Mouse (Mus musculus): ENCODE data around the gene Tmed6.
A peak's percentile ranks its signal among the peaks of the same experiment; 100 is the strongest.
"Not testable (repeated sequence)": the region's sequence is repeated elsewhere in the genome, so short reads cannot be mapped to it uniquely, and the experiment has no call there.

Gene Tmed6

GRCm38 (mm10) chr8:107065511-107066496 lies at the start of gene Tmed6:
Gene Tmed6, minus strand, starts transcription at chr8:107065644.
- DNase-seq, result no peak

- no peak for DNase-seq
These were observed 49.5 kb upstream of the Tmed6 start for GRCm38 (mm10) chr8:107115008-107115320.

- DNase-seq, result no peak
These were observed 48.9 kb upstream of the Tmed6 start for GRCm38 (mm10) chr8:107114150-107115007.

DNA sequence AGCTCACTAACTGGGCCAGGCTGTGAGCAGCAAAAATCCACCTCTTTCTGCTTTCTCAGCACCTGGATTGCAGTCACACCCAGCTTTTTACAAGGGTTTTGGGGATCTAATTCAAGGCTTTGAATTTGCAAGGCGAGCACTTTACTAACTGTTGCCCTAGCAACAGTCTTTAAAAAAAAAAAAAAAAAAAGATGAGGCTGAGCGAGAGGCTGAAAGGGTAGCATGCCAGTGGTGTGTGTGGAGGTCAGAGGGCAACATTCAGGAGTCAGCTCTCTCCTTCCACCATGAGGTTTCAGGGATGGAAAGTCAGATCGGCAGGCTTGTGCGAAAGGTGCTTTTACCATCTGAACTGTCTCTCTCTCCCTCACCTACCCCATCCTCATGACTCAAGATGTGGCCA lies 47.8 kb upstream of the Tmed6 start:
- no peak for DNase-seq

DNA sequence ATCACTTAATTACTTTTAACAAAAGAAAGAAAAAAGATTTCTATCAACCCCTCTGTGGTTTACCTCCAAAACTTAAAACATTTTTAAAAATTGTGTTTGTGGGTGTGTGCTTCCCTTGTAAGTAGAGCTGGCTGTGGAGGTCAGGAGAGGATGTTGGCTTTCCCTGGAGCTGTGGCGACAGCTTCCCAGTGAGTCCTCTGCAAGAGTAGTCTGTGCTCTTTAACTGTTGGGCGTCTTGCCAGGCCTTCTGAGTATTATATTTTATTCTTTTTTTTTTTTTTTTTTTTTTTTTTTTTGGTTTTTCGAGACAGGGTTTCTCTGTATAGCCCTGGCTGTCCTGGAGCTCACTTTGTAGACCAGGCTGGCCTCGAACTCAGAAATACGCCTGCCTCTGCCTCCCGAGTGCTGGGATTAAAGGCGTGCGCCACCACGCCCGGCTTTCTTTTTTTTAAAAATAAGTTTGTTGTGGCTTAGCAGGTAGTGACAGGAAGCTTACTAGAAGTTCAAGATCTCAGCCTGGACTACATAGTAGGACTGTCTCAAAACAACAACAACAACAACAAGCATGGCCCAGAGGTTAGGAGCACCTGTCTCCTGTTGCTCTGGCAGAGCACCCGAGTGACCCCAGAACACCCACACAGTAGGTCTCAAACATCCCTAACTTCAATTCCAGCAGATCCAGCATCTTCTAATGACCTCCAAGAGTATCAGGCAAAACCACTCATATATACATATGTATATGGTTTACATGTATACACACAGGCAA lies 46.1 kb upstream of the Tmed6 start:
- no peak for DNase-seq

DNA sequence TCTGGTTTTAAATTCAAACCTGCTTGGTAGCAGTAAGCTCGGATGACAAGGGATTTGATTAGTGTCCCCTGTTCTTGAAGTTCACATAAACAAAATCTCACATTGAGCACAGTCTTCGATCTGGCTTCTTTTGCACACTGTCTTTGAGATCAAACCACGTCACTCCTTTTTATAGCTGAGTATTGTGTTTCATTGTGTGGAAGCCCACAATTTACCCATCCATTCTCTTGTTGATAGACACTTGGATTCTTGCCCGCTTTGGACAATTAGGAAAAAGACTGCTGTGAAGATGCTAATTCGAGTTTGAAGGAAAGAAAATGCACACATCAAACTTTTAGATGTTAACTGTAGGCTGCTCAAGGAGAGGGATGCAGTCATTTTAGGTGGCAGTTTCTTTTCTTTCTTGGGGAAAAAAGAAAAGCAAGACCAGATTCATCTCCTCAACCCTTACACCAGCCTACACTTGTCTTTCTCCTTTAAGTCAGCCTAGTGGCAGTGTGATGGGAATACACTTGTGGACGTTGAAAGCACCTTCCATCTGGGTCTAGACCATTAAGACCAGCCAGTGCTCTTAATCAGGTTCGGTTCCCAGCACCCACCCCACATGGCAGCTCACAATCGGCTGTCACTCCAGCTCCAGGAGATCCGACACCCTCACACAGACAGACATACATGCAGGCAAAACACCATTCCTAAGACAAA lies 45.3 kb upstream of the Tmed6 start:
- no peak for DNase-seq

DNA sequence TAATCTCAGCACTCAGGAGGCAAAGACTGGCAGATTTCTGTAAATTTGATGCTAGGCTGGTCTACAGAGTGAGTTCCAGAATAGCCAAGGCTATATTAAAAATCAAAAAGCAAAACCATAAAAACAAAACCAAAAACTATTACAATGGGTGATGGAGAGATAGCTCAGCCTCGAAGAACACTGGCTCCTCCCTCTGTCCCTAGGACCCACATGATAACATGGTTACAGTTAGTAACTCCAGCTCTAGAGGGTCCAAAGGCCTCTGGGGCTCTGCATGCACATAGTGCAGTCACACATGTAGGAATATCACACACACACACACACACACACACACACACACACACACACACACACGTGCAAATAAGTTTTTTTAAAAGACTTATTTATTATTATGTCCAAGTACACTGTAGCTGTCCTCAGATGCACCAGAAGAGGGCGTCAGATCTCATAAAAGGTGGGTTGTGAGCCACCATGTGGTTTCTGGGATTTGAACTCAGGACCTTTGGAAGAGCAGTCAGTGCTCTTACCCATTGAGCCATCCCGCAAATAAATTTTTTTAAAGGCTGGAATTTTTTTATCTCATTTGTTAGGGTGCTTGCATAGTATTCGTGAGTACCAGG lies 44.5 kb upstream of the Tmed6 start:
- no peak for DNase-seq

DNA sequence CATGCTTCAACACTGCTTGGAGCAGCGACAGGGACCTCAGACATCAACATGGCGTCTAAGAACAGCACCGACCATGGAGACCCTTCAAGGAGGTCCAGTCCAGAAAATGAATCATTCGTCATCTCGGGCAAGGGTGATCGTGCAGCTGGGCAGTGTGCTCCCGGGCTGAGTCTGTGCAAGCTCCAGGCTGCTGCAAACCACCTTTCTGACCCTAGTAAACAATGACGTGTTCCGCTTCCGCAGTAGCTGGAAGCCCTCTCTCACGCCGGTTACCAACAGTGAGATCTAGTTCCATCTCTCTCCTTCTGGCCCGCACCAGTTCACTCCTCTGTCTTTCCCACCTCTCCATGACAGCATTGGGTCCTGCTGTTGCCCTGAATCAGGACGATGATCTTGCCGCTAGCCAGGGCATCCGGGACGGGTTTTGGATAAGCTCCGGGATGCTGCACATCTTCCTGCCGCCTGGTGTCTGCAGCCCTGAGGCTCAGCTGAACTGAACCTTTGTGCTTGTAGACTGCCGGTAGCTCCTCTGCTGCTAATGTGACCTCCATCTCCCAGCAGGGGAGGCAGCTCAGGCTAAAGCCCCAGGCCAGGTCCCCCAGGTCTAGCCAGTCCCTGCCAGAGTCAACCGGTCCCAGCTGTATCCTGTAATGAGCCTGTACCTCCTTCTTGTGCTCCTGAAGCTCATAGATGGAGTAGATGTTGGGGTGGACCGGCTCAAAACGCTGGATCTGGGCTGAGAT lies 43.7 kb upstream of the Tmed6 start:
- no peak for DNase-seq

DNA sequence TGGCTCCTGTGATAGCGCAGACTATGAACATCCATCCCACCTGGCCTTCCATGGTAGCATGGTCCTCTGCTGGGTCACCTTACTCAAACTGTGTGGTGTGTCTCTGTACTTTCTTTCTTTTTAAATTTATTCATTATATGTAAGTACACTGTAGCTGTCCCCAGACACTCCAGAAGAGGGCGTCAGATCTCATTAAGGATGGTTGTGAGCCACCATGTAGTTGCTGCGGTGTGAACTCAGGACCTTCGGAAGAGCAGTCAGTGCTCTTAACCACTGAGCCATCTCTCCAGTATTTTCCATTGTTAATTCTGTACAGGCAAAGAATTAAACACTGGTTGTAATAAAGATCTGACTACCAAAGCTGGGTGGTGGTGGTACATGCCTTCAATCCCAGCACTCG lies 42.6 kb upstream of the Tmed6 start:
- not testable (repeated sequence) for DNase-seq

- DNase-seq, result peak; percentile 37
These were observed 39.1 kb upstream of the Tmed6 start for GRCm38 (mm10) chr8:107104547-107104946.

DNA sequence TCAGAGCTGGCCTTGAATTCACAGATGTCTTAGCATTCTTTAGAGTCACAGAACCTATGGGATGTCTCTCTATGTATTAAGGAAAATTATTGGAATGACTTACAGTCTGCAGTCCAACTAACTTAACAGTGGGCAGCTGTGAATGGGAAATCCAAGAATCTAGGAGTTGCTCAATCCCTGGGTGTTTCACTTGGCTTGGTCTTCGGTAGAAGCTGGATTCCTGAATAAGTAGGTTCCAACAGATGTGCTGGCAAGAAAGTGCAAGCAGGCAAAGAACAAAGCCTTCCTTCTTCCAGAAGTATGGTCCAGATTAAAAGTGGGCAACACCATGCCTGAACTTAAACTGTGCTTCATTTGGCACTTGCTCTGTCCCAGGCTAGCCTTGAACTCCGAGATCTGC lies 35.2 kb upstream of the Tmed6 start:
- no peak for DNase-seq

GRCm38 (mm10) chr8:107096366-107097036 lies 31.1 kb upstream of the Tmed6 start, which contains the start of gene Terf2:
Gene Terf2, minus strand, starts transcription at chr8:107096547.
- peak; percentile 97 for DNase-seq

DNA sequence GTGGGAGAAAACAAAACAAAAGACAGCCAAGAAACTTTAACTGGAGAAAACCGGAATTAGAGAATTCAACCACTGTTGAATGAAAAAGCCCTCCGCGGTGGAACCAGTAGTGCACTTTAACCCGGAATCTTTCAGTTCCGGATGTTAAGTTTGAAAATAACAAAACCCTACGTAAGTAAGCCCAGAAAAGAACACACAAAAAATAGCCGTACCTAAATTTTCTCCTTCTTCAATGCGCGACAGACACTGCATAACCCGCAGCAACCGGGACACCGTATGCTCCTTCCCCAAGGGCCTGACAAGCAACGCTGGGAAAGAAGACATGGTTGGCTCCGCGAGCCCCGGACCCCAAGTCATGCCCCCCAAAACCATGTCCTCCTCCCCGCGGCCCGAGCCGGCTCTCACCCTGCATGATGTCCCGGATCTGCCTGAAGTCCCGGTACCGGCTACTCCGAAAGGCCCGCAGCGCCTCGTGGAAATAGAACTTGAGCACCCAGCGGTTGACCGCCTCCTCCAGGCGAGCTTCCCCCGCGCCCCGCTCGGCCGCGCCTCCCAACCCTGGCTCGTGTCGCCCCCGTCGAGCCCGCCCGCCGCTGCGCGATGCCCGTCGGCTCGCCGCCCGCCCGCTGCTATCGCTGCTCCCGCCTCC lies 30.4 kb upstream of the Tmed6 start:
- no peak for DNase-seq

DNA sequence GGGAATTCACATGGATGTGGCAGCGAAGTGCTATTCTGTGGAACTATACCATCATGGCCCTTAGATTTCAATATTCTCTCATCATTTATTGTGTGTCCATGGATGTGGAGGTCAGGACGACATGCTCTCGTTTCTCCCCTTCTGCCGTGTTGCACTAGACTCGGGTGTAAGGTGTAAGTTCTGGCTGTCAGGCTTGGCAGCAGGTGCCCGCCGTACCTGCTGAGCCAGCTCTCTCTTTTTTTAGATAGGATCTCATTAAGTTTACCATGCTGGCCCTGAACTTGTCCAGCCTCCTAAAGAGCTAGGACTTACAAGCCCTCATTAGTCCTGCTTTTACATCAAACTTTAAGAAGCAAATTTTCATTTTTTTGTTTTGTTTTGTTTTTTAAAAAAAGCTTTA lies 25.1 kb upstream of the Tmed6 start:
- DNase-seq, result no peak

DNA sequence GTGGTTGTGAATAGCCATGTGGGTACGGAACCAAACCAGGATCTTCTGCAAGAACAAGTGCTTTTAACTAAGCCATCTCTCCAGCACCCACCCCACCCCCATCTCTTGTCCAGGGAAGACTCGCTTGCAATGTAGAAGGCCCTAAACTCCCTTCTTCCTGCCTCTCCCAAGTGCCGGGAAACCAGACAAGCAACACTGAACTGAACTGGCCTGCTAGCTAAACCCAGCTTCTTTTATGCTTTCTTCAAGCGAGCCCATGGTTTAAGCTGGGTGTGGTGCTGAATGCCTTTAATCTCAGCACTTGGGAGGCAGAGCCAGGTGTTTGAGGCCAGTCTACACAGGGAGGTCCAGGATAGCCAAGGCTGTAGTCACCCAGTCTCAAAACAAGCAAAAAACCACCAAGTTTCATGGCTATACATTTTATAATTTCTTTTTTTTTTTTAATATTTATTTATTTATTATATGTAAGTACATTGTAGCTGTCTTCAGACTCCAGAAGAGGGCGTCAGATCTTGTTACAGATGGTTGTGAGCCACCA lies 23.2 kb upstream of the Tmed6 start:
- DNase-seq, result no peak

DNA sequence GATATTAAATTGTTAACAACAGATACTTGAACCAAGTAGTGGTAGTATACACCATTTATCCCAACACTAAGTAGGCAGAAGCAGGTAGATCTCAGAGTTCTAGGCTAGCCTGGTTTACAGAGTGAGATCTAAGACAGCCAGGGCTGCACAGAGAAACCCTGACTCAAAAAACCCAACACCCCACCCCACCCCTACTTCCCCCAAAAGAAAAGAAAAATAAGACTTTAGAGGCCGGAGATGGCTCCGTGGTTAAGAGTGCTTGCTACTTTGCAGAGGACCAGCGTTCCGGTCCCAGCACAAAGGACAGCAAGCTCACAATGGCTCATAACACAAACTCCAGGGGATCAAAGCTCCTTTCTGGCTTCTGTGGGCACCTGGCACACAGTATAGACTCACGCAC lies 20.6 kb upstream of the Tmed6 start:
- DNase-seq, result no peak

DNA sequence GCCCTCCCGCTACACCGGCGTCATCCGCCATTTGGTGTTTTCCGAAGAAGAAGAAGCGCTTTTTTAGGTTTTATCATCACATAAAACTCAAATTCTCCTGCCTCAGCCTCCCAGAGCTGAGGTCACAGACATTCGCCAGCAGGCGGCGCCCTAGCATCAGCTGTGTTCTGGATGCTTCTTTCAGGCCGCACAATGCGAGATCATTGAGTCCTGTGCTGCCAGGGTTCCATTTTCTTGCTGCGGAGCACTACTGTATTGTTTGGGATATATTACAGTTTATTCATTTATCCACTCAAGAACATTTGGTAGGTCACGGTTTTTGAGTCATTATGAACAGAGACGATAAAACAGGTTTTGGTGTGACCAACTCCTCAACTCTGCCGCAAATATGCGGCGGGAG lies 19.9 kb upstream of the Tmed6 start:
- no peak for DNase-seq

DNA sequence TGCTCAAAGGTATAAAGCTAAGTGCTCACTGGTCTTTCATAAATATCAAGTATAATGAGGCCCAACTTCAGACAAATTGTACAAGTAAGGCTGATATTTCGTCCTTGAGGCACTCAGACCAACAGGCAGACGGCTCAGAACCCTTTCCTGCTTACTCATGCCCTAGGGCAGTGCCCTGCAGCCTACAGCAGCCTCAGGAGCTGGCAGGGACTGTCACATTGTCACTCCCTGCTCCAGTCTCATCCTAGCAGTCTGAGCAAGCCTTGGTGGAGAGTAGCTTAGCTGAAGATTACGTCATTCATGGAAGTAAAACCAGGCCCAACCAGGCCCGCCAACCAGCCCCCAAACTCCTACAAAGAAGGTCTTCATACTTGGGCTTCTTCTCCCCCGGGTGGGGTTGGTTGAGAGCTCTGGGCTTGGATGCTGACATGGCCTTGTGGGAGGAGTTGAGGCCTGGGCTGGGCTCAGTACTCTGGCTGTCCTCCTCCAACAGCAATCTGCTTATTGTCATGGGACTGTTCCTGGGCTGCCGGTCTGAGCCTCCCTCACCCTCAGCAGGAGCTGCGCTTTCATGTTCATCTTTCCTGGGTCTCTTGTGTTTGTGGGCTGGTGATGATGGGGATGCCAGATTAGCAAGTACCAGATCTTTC lies 10.9 kb upstream of the Tmed6 start:
- no peak for DNase-seq

GRCm38 (mm10) chr8:107074128-107074527 lies 8.7 kb upstream of the Tmed6 start:
- DNase-seq, result no peak
